Mouse (Mus musculus) retina, postnatal 7 days (tissue): Measurements from ENCODE around the gene Slc6a6.

ENCODE experiments used
- DNase-seq: peaks from one replicate; pipeline ENCODE4 v3.0.0-alpha.2; 2012; ENCODE audit warnings: low read depth, low spot score

The Slc6a6 gene

DNA sequence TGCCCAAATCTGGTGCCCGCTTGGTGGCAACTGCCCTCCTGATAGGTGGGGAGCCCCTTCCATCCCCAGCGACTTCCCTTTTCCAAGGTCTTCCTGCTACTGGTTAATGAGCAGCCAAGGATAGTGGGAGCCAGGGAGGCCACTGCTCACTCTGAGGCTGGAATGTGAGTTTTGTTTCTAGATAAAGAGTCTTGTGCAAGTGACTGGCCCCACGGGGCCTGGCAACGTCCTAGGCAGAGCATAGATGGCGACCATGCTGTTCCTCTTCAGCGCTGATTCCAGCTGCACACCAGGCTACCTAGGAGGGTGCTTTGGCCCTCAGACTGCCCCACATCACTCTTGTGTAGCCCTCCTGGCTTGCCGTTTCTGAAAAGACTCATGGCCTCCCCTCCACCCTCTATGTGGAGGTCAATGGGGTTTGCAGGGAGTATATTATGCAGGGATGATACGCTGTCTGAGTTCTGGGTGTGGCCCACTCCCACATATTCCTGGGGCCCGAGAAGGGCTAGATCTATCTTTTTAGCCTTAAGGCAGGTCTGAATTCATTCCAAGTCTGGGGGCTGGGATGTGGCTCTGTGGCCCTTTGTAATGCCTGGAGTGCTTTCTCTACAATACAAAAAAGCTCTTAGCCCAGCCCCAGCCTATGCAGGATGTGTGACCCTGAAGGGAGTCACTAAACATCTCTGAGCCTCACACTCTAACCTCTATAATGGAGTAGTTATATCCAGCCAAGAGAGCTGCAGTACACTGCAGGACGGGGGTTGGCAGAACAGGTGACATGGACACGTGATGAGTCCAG, 17.2 kb downstream of the Slc6a6 start:
- no peak for DNase-seq

- no peak for DNase-seq
These were observed 19.6 kb downstream of the Slc6a6 start for GRCm38 (mm10) chr6:91703459-91703858.

GRCm38 (mm10) chr6:91704446-91704845, 20.6 kb downstream of the Slc6a6 start:
- DNase-seq = no peak

GRCm38 (mm10) chr6:91705651-91706050, 21.8 kb downstream of the Slc6a6 start:
- DNase-seq = no peak

DNA sequence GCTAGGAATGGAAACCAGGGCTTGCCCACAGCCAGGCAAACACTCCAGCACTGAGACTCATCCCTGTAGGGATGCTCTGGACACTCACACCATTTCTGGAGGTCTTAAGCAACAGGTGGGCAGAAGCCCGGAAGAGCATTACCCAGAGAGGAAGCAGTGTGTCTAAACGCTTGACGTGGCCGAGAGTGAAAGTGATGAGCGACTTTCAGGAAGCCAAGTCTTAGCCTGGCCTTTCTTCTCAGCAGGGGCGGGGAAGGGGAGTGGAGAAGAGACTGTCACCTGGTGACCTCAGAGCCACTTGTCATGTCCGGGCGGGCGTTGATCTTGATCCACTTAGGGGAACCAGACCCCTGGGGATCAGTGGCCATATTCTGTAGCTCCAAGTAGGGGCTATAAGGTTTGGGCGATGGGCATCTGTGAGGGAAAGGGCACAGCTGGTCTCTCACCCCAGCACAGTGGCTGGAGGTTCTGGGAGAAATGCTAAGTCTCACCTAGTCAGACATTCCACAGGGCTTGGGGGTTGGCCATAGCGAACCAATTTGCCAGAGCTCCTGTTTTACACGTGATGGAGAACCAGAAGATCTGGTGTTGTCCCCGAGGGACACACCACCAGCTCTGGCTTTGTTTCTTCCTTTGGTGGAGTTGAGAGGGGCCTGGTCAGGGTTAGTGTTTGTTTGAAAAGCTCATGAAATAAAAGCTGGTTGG, 22.4 kb downstream of the Slc6a6 start:
- no peak for DNase-seq

- no peak for DNase-seq
These were observed 23.5 kb downstream of the Slc6a6 start for GRCm38 (mm10) chr6:91707276-91707885.

DNA sequence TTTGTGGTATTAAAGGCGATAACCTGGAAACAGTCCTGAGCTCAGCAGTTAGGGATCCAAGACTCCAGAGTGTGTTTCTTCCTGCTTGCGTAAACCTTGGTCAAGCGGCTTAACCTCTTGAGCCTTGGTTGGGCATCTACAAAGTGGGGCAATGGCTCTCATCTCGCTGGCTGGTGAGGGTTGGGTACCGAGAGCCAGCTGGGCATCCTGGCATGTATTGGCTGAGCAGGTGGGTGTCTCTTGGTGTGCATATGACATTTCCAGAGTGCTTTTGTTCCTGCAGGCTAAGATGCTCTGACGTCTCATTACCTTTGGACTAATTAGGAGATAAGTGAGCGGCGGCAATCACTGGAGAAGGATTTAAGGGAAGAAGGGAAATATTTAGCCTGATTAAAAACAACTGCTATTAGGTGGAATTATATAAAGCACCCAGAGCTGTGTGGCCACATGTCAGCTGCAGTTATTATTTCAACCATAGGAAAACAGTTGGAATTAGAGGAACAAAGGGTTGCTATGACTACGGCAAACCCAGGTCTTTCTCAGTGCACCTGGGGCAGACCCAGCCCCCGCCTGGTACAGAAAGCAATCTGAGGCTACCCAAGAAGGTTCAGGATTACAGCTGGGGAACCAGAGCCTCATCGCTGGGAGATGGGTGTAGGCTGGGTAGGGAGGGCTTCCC, 24.2 kb downstream of the Slc6a6 start:
- DNase-seq = no peak

DNA sequence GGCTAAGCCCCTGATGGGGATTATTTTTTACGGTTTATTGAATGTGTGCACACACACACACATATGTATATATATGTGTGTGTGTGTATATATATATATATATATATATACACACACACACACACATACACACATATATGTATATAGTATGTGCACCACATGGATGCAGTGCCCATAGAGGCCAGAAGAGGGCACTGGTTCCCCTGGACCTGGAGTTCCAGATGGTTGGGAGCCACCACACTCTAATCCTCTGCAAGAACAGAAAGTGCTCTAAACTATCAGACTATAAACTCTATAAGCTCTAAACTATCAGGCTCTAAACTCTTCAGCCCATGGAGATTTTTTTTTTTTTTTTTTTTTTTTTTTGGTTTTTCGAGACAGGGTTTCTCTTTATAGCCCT, 25.1 kb downstream of the Slc6a6 start:
- DNase-seq = no peak

DNA sequence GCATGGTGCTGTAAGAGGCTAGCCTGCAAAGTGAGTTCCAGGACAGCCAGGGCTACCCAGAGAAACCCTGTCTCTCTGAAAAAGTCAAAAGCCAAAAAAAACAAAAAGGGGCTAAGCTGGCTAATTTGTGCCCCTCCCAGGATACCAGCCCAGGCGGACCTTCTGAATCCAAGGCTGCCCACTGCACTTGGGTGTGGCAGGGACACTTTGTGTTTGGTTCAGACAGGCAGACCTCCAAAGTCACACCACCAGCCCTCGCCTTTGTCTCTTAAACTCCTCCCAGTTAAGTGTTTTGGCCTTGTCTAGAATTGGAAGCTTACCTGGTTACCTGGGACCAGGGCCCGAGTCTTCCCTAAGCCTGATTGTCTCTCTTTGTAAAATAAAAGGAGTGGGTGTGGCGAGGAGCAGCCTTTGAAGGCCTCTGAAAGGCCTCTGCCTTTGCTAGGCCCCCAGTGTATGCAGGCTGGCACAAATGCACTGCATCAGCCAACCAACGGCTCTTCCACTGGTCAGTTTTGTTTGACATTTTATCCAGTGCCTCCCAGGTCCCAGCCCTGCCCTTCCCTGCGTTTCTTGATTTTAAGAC, 26.6 kb downstream of the Slc6a6 start:
- DNase-seq = no peak

DNA sequence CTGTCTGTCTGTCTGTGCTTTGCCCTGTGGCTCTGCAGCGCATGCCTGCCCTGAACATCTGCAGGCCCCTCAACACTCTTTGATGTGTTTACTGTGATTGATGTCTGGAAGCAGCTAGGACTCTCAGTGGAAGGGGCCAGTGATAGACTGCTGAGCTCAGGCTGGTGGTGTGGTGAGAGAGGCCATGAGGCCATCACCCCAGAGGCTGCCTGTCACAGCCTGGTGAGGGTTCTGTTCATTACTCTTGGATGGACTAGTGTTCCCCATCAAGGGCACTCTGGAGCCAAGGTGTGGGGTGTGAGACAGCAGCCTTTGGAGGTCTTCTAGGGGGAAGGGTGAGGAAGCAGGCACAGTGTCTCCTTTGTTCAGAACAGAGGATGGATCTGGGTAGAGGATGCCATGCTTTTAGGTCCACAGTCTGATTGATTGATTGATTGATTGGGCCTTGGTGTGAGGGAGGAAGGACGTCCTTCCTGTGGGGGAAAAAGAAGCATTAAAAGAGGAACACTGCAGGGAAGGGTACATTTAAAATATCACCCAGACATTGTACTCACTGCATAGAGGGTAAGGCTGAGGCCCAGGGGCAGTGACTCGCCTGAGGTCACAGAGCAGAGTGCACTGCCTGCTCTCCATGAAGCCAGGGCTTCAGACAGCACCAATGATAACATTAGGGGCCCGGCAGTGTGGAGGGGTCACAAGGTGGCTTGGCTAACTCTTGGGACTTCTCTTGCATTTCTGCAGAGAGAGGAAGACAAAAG, 28.4 kb downstream of the Slc6a6 start:
- no peak for DNase-seq

GRCm38 (mm10) chr6:91712855-91713331, 29.0 kb downstream of the Slc6a6 start:
- DNase-seq = no peak

DNA sequence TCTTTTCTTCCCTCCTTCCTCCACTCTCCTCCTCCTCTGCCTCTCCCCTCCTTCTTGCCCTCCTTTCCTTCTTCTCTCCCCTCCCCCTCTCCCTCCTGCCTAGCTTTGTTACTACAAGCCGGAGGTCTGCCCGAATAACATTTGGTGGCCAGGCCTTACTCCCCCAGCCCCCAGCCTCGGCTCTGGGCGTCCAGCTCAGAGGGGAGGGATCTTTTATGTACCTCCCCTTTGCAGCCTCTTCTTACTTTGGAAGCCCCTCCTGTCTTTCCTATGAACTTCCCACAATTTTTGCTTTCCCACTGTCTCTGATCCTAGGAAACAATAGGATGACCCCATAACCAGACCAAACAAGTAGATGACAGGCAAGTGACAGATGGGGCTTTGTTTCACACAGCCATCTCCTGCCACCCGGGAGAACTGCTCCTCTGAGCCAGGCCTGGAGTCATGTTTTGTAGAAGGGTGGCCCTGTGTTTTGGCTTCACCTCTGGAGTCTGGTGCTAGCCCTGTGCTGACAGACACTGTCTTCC, 29.6 kb downstream of the Slc6a6 start:
- DNase-seq = no peak

DNA sequence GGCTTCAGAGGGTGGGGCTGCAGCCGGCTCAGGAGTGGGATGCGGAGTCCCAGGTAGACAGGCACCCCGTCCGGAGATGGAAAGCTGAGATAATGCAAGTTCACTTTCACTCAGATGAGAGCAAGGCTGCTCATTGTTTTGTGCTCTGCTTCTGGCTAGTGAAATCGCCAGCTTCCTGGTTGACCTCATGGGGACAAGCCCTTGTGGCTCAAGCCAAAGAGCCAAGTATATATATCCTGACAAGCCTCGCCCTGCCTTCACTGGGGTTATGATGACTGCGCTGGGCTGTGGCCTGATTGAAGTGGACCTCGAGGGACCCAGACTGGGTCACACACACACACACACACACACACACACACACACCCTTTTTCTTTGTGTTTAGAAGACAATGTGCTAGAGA, 31.2 kb downstream of the Slc6a6 start:
- DNase-seq = no peak

- no peak for DNase-seq
These were observed 32.3 kb downstream of the Slc6a6 start for GRCm38 (mm10) chr6:91715988-91716810.

DNA sequence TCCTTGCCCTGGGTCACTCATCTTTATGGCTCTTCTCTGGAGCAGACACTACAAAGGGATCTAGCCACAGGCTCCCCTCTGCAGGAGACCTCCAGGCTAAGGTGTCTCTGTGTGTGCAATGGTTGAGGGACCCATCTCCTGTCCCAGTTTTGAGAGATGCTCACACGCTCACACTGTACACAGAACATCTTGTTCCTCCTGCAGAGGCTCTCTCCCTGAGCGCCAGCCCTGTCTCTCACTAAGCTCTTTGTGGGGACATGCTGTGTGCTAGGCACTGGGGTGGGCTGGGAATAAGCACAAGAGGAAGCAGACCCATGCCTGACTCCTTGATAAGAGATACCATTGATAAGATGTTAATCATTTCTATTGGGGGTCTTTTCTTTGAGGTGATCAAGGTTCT, 34.2 kb downstream of the Slc6a6 start:
- no peak for DNase-seq

- DNase-seq = no peak
These were observed 34.8 kb downstream of the Slc6a6 start for GRCm38 (mm10) chr6:91718603-91719002.

- DNase-seq = no peak
These were observed 35.3 kb downstream of the Slc6a6 start for GRCm38 (mm10) chr6:91719042-91719747.

DNA sequence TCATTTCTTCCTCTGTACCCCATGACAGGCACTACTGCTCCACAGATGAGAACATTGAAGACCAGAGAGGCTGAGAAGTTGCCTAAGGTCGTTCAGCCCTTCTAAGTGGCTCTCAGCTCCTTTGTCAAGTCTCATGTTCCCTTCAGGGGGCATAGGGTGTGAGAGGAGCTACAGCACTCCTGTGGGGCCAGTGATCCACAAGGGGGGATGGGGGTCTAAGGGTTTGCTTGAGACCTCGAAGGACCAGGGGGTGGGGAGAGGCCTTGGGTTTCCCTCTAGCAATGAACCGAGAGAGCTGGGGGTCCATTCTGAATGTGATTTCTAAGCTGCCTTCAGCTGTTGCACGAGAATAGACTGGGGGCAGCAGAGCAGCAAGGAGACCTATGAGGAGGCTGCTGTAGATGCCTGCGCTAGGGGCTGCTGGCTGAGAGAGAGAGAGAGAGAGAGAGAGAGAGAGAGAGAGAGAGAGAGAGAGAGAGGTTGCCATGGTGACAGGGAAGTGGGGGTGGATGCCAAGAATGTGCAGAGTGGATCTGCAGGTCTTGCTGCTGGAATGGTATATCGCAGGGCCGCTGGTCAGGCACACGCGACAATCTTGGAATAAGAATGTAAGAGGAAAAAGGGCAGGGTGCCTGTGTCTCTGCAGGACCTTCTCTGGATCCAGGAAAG, 36.1 kb downstream of the Slc6a6 start:
- DNase-seq = no peak
